Mouse (Mus musculus): ENCODE measurements around the gene Kcnj16.

- TF ChIP-seq CTCF (IDR thresholded peaks at IDR 0.05; ENCODE audit: extremely low read depth, insufficient read depth, insufficient read length, insufficient replicate concordance), result no peak
- no peak for TF ChIP-seq POLR2A (IDR thresholded peaks at IDR 0.05; ENCODE audit: low read depth, low read length)
Observed at GRCm38 (mm10) chr11:110967762-110968135, at the start of gene Kcnj16.
